Mouse (Mus musculus): Measurements from ENCODE around the gene Tmem214.

- no peak for TF ChIP-seq CTCF (IDR thresholded peaks at IDR 0.05; ENCODE audit: low read depth, low read length)
- no peak for TF ChIP-seq POLR2A (IDR thresholded peaks at IDR 0.05; ENCODE audit: borderline replicate concordance, low read depth, low read length)
Observed at GRCm38 (mm10) chr5:30889088-30889754, 21.4 kb downstream of the Tmem214 start.
